Mouse (Mus musculus): ENCODE measurements at regions not wholly inside any gene's neighbourhood (a gene's known extent, or its start where the extent isn't known, plus 50 kb on each side); places are given as distances from the start of the nearest gene placed in this dataset.

DNA sequence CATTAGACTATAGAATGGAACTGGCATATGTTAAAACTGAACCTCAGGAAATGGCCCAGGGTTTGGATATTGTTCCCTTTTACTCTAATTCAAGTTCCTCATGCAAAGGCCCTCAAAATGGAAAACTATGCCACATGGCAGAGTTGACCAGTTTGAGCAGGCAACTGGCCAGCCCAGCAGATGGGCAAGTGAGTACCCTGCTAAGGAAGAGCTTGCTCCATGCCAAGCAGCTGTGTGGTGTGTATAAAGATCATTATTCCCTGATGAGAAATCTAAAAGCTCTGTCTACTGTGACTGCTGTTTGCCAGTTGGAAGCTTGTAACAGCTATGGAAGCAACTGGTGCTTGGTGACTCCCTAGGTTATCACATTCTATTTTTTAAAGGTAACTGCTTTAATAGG lies 453.4 kb upstream of the Foxg1 start:
- Histone ChIP-seq H3K27ac (ENCODE audit: low read depth, low read length) (no peak overlapping the region), H3K9ac (ENCODE audit: low read depth, low read length) (no peak overlapping the region), H3K4me1 (ENCODE audit: control insufficient read depth, insufficient read depth, low read depth, low read length) (no peaks in the 10 kb centered on the region), H3K4me3 (ENCODE audit: low read length) (no peak overlapping the region), H3K4me2 (ENCODE audit: low read length) (no peak overlapping the region), H3K9me3 (ENCODE audit: control insufficient read depth, low read length) (no peaks in the 10 kb centered on the region), H3K27me3 (replicated peaks; ENCODE audit: control insufficient read depth, insufficient read depth, low read length) (no peaks in the 10 kb centered on the region), H3K36me3 (ENCODE audit: control insufficient read depth, insufficient read depth, low read length) (no peaks in the 10 kb centered on the region)
- ATAC-seq, result peak; percentile 92

GRCm38 (mm10) chr12:48946505-48946904 lies 436.0 kb upstream of the Foxg1 start:
- no peak overlapping the region for H3K4me3 ChIP-seq (ENCODE audit: low read length)
- no peak for ATAC-seq
- no peaks in the 10 kb centered on the region for H3K27me3 ChIP-seq (replicated peaks; ENCODE audit: control insufficient read depth, insufficient read depth, low read length)

GRCm38 (mm10) chr12:48959289-48960005 lies 423.0 kb upstream of the Foxg1 start:
- no peak overlapping the region for H3K9ac ChIP-seq (ENCODE audit: low read depth, low read length)
- H3K27me3 ChIP-seq (replicated peaks; ENCODE audit: control insufficient read depth, insufficient read depth, low read length), result no peaks in the 10 kb centered on the region
- H3K4me3 ChIP-seq (ENCODE audit: low read length), result no peak overlapping the region
- no peaks in the 10 kb centered on the region for H3K36me3 ChIP-seq (ENCODE audit: control insufficient read depth, insufficient read depth, low read length)
- WGBS, result 22% methylated on average over 6 of the region's 6 CpGs
- no peaks in the 10 kb centered on the region for H3K9me3 ChIP-seq (ENCODE audit: control insufficient read depth, low read length)
- peak overlapping the region; percentile 64 for H3K27ac ChIP-seq (ENCODE audit: low read depth, low read length)
- peak; percentile 92 for ATAC-seq
- H3K4me2 ChIP-seq (ENCODE audit: low read length), result peak overlapping the region; percentile 12; the same call in 1 of the 2 replicates
- peaks cover 6% of the 10 kb centered on the region for H3K4me1 ChIP-seq (ENCODE audit: control insufficient read depth, insufficient read depth, low read depth, low read length)

More at GRCm38 (mm10) chr12:48946505-48946904, 436.0 kb upstream of the Foxg1 start:
- H3K4me2 ChIP-seq (ENCODE audit: low read length), result no peak overlapping the region
- no peaks in the 10 kb centered on the region for H3K36me3 ChIP-seq (ENCODE audit: control insufficient read depth, insufficient read depth, low read length)
- no peaks in the 10 kb centered on the region for H3K4me1 ChIP-seq (ENCODE audit: control insufficient read depth, insufficient read depth, low read depth, low read length)
- no peak overlapping the region for H3K27ac ChIP-seq (ENCODE audit: low read depth, low read length)
- no peaks in the 10 kb centered on the region for H3K9me3 ChIP-seq (ENCODE audit: control insufficient read depth, low read length)
- H3K9ac ChIP-seq (ENCODE audit: low read depth, low read length), result no peak overlapping the region

DNA sequence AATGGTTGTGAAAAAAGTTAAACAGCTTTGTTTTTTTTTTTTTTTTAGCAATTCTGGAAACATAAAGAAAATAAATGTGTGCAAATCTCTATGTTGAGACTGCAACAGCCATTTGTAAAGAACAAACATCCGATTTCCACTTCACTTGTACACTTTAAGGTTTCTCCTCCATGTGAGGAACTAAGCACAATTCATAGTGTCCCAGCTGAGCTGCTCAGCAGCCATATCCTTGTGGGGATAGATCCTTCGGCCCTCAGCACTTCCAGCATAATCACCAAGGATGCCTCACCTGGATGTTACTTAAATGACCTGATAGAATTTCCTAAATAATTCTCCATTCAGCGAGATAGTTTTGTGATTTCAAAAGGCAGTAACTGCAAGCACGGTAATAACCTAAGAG lies 422.4 kb upstream of the Foxg1 start:
- Histone ChIP-seq H3K4me2 (ENCODE audit: low read length) (no peak overlapping the region), H3K27ac (ENCODE audit: low read depth, low read length) (no peak overlapping the region), H3K9ac (ENCODE audit: low read depth, low read length) (no peak overlapping the region), H3K9me3 (ENCODE audit: control insufficient read depth, low read length) (no peaks in the 10 kb centered on the region), H3K4me3 (ENCODE audit: low read length) (no peak overlapping the region), H3K4me1 (ENCODE audit: control insufficient read depth, insufficient read depth, low read depth, low read length) (peaks cover 6% of the 10 kb centered on the region), H3K36me3 (ENCODE audit: control insufficient read depth, insufficient read depth, low read length) (no peaks in the 10 kb centered on the region), H3K27me3 (replicated peaks; ENCODE audit: control insufficient read depth, insufficient read depth, low read length) (no peaks in the 10 kb centered on the region)
- ATAC-seq, result no peak
- WGBS, result 57% methylated on average over 4 of the region's 4 CpGs

DNA sequence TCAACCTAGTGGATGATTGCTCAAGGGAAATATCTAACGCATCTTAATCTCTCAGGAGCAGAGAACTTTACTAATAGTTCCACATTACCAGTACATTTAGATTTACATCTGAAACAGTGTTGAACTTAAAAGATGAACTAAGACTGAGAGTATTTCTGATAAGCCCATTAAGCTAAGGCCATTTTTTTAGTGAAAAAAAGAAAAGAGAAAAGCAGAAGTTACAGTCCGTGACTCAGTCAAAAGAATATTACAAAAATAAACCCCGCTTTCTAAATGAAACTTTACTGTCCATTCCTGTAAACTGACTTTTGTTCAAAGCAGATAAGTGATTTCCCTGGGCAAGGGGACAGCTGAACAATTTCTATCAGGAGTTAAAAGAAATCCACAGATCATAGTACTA lies 419.0 kb upstream of the Foxg1 start:
- Histone ChIP-seq H3K4me3 (ENCODE audit: low read length) (no peak overlapping the region), H3K27ac (ENCODE audit: low read depth, low read length) (no peak overlapping the region), H3K27me3 (replicated peaks; ENCODE audit: control insufficient read depth, insufficient read depth, low read length) (no peaks in the 10 kb centered on the region), H3K36me3 (ENCODE audit: control insufficient read depth, insufficient read depth, low read length) (no peaks in the 10 kb centered on the region), H3K9me3 (ENCODE audit: control insufficient read depth, low read length) (no peaks in the 10 kb centered on the region), H3K9ac (ENCODE audit: low read depth, low read length) (no peak overlapping the region), H3K4me2 (ENCODE audit: low read length) (no peak overlapping the region), H3K4me1 (ENCODE audit: control insufficient read depth, insufficient read depth, low read depth, low read length) (peaks cover 6% of the 10 kb centered on the region)
- ATAC-seq, result no peak
- 83% methylated on average over 3 of the region's 3 CpGs for WGBS
